9 mouse cellular contexts compared by ENCODE assay signal in the genomic region with DNA sequence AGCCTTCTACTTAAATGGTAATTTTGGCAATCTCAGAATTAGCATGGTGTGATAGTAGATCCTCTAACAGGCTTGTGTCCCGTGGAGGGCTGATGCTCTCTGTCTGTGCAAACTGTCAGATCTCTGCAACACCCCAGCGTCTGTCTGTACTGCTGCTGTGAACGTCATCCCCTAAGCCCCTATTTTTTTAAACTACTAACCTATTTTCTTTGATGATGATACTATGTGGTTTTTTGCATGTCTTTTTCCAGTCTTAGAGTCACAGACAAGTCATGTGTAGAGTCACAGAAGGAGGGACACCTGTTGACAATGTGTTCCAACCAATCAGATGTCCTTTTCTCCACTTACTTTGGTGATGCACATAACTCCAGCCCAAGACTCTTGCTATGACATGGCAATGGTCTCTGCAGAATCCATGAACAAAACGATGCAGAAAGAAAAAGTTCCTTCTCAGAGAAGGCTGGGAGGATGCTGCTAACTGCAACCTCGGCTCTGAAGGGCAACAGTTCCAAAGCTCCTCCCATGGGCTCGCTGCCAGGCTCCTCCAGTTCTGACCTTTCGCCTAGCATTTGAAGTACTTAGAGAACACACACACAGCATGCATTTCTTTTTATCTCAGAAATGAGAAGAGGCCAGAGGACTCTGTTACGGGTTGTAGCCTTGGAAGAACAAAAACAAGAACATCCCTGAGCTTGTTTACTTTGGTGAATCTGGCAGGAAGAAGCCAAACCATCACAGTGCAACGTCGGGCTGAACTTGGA. TPM values are rescaled to one million over a fixed set of nuclear protein-coding genes. Genes with fewer than 3 reads are reported as not detected.
DNase-seq lines count a peak whose midpoint lies in the region; ATAC-seq and TF ChIP-seq lines count a peak whose summit lies in the region.
"Had no signal": no experiment of that assay in that cellular context is flagged by ENCODE, and none has a peak within 500 bp of the region (broad histone marks: within the 10 kb centered on the region; RNA-seq: fewer than 3 reads in every experiment).

No protein-coding gene starts in this region.

- H3K4me2 ChIP-seq in lung, postnatal 0 days (replicated peaks; ENCODE audit: low read depth, low read length), result no peak overlapping the region

- WGBS in lung, postnatal 0 days, result 28% methylated on average over 10 of the region's 10 CpGs

- DNase-seq in CD4-positive, CD25-positive, alpha-beta regulatory T cell, adult 2 months (ENCODE audit: low read depth, low spot score), result peak; percentile 63
- DNase-seq in lung, postnatal 0 days (ENCODE audit: low spot score), result peak; percentile 79
- peak; percentile 64 for DNase-seq in thymus, postnatal 4 days
- DNase-seq in MN1 (ENCODE audit: low spot score), result no peak
- DNase-seq in B cell, adult 2 months, result no peak

- H3K9me3 ChIP-seq in lung, postnatal 0 days (ENCODE audit: low read length), result no peaks in the 10 kb centered on the region

- H3K36me3 ChIP-seq in lung, postnatal 0 days (ENCODE audit: insufficient read depth, low read length), result peaks cover 7% of the 10 kb centered on the region; the same call in 1 of the 2 replicates
- H3K36me3 ChIP-seq: G1E had no signal

- TF ChIP-seq EP300 in lung, postnatal 0 days (IDR thresholded peaks at IDR 0.05), result 0 out of 2 replicates have a peak, but pooled peaks have one; percentile 38

- ATAC-seq in inflammation-experienced regulatory T-cells, adult 6 months, result peak; percentile 66
- ATAC-seq in lung, postnatal 0 days, result peak; percentile 78
- ATAC-seq in frontal cortex, adult (ENCODE audit: low TSS enrichment), result no peak

- H3K9ac ChIP-seq in lung, postnatal 0 days (replicated peaks; ENCODE audit: low read depth), result no peak overlapping the region

- no peak for TF ChIP-seq CTCF in lung, postnatal 0 days (IDR thresholded peaks at IDR 0.05)

- no peak overlapping the region for H3K4me3 ChIP-seq in brown adipose tissue, adult 24 weeks (ENCODE audit: insufficient read depth, low read depth, low read length)
- H3K4me3 ChIP-seq in lung, postnatal 0 days (ENCODE audit: low read depth, low read length), result no peak overlapping the region

- peak overlapping the region; percentile 84 for H3K27ac ChIP-seq in brown adipose tissue, adult 24 weeks (replicated peaks; ENCODE audit: low read depth, low read length)
- H3K27ac ChIP-seq in lung, postnatal 0 days (ENCODE audit: low read length), result peak overlapping the region; percentile 11; the same call in 1 of the 2 replicates

- peaks cover 5% of the 10 kb centered on the region; the same call in 1 of the 2 replicates for H3K4me1 ChIP-seq in brown adipose tissue, adult 24 weeks (ENCODE audit: control insufficient read depth, insufficient read depth, insufficient read length, low read length)
- H3K4me1 ChIP-seq in lung, postnatal 0 days (ENCODE audit: insufficient read depth, low read depth, low read length), result peaks cover 3% of the 10 kb centered on the region; the same call in 1 of the 2 replicates

- no peaks in the 10 kb centered on the region for H3K27me3 ChIP-seq in lung, postnatal 0 days (replicated peaks; ENCODE audit: insufficient read depth, low read length)

RNA-seq across cellular contexts. Expression of a gene that starts 23.0 kb away (rescaled TPM):
- 113 and 125 TPM in 2 replicates for polyA plus RNA-seq in brown adipose tissue, adult 24 weeks (2012; ENCODE audit: insufficient read depth, insufficient read length, missing spikeins)
- 10 to 100 TPM; 23.0 to 31.4 (median 29.9) TPM for polyA plus RNA-seq in inflammation-experienced regulatory T-cells, adult 6 months (2017; shearing (Covaris generic))
- polyA plus RNA-seq in lung, postnatal 0 days (2015; fragmentation: Nextera tagmentation; extraction: Ambion mirVana), result 21.2 and 24.1 TPM in 2 replicates
- polyA plus RNA-seq: G1E had no signal

RNA-seq across cellular contexts. Expression of a gene that starts 23.0 kb away (rescaled TPM):
- not detected in 2 replicates for polyA plus RNA-seq in brown adipose tissue, adult 24 weeks (2012; ENCODE audit: insufficient read depth, insufficient read length, missing spikeins)
- 10 to 100 TPM in 2 of 3 experiments, under 1 TPM in 1; 0.88 to 21.2 (median 18.7) TPM for polyA plus RNA-seq in inflammation-experienced regulatory T-cells, adult 6 months (2017; shearing (Covaris generic))
- polyA plus RNA-seq in lung, postnatal 0 days (2015; fragmentation: Nextera tagmentation; extraction: Ambion mirVana), result 1.7 and 2.3 TPM in 2 replicates
- polyA plus RNA-seq: G1E had no signal

RNA-seq across cellular contexts. Expression of a gene that starts 48.9 kb away (rescaled TPM):
- polyA plus RNA-seq in brown adipose tissue, adult 24 weeks (2012; ENCODE audit: insufficient read depth, insufficient read length, missing spikeins), result 0.44 and 0.63 TPM in 2 replicates
- polyA plus RNA-seq in inflammation-experienced regulatory T-cells, adult 6 months (2017; shearing (Covaris generic)), result not detected
- polyA plus RNA-seq in lung, postnatal 0 days (2015; fragmentation: Nextera tagmentation; extraction: Ambion mirVana), result 2.0 and 2.3 TPM in 2 replicates
- polyA plus RNA-seq: G1E had no signal

Comparison
In these comparisons a context has a peak if more than half of its experiments do, and no peak if none do; other contexts are left out.
1. DNase-seq: peak in CD4-positive, CD25-positive, alpha-beta regulatory T cell, adult 2 months (single experiment), lung, postnatal 0 days (single experiment) and thymus, postnatal 4 days (single experiment); none in MN1 (single experiment) and B cell, adult 2 months (0 of 2).